Mouse (Mus musculus) stomach, adult 2 months (tissue): Measurements from ENCODE around the gene Nup62cl. TPM values are rescaled to one million over a fixed set of nuclear protein-coding genes. Genes with fewer than 3 reads are reported as not detected.

Source experiments
- polyA plus RNA-seq: library from polyadenylated mRNA; depleted of rRNA; stranded (reverse); fragments of >200 nt; gene quantifications from 2 replicates; pipeline ENCODE4 v1.2.3, GENCODE M21; 2012; rRNA removed

Nup62cl gene
- 0.57 TPM in 2 replicates for polyA plus RNA-seq

GRCm38 (mm10) chrX:140062135-140062975, at the start of gene Nup62cl, which contains the start of gene Pih1h3b:
Gene Nup62cl, minus strand, starts transcription at chrX:140062712.
Gene Pih1h3b, plus strand, starts transcription at chrX:140062879.

GRCm38 (mm10) chrX:139997740-139998690, 64.5 kb downstream of the Nup62cl start, which contains the start of gene Rbm41:
Gene Rbm41, minus strand, starts transcription at chrX:139998595.

Other genes starting within 250 kb of the Nup62cl start
- 0.45 and 0.74 TPM in 2 replicates for gene Morc4, start 191.0 kb downstream of the Nup62cl start, polyA plus RNA-seq
- 0.18 TPM in 1 of 2 replicates, not detected in the other for gene Rbm41, start 64.1 kb downstream of the Nup62cl start, polyA plus RNA-seq
- gene Pih1h3b, start 167 bp upstream of the Nup62cl start, polyA plus RNA-seq = not detected in 2 replicates